Mouse (Mus musculus): ENCODE measurements at regions not wholly inside any gene's neighbourhood (a gene's known extent, or its start where the extent isn't known, plus 50 kb on each side); places are given as distances from the start of the nearest gene placed in this dataset.

DNA sequence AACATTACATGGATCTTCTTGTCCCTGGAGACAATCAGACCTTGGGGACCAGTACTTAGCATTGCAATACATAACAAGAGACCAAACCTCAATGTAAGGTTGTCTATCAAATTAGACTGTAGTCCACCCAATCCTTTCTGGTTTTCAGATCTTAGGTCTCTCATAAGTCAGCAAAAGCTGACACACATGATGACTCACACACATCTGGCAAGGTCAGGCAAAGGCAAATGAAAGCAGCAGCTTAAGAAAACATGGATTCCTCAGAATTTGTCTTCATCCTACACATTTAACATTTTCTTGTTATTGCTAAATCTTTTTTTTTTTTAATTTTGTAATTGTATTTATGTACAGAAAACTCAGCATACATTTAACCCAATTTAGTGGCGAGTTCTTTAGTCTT lies 52.0 kb downstream of the Gm11983 start:
- DNase-seq = no peak

- DNase-seq = no peak
Observed at GRCm38 (mm10) chr11:6782826-6783225, 54.6 kb downstream of the Gm11983 start.

GRCm38 (mm10) chr11:6779752-6780151 lies 57.7 kb downstream of the Gm11983 start:
- no peak for DNase-seq

DNA sequence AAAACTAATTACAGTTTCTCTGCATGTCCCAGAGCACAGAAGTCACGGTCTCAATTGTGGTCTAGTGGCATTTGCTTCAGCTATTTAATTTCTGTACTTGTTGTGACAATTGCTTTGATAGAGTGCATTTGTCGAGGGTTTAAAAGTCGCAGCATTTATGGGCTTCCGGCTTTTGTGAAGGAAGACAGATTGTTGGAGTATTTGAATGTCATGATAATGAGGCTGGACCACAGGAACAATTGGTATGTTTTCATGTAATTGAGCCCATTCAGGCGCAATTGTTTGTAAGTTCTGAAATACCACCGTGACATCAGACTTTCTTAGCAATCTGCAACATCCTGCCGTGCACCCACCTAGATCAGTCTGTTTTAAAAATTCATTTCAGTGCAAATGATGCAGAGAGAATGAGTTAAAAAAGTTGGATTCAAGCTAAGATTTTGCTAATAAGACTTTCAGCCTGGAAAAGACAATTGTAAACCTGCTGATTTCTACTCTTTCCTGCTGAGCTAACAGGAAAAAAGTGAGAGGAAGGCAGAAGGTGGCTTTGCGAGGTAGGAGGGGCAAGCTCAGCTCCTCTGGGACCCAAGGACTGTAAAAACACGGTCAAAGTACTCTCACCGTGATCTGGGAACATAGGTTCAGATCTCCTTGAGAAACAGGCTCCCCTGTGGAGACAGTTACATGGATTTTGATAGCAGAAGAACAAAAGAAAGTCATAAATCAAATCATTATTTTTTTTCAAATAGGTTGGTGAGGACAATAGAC lies 58.7 kb downstream of the Gm11983 start:
- DNase-seq = no peak

GRCm38 (mm10) chr11:6777566-6777965 lies 59.9 kb downstream of the Gm11983 start:
- DNase-seq = no peak

DNA sequence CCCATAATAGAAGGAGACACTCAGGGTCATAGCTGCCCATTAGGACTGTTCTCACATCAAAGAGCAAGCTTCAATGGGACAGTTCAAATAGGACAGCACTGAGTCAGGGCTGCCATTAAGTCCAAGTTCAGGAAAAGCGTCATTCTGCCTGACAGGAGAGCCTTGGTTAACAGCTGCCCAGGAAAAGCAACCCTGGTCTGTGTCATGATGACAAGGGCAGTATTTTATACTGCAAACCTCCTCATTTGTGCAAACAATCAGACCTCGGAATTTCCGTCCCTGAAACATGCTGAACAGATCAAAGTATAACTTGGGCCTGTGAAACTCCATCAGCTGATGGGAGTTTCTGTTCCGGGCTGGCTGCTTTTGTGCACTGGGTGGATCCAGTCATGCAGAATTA lies 62.8 kb downstream of the Gm11983 start:
- DNase-seq = no peak

GRCm38 (mm10) chr11:6773951-6774350 lies 63.5 kb downstream of the Gm11983 start:
- no peak for DNase-seq

GRCm38 (mm10) chr11:6773364-6773763 lies 64.1 kb downstream of the Gm11983 start:
- DNase-seq = no peak

DNA sequence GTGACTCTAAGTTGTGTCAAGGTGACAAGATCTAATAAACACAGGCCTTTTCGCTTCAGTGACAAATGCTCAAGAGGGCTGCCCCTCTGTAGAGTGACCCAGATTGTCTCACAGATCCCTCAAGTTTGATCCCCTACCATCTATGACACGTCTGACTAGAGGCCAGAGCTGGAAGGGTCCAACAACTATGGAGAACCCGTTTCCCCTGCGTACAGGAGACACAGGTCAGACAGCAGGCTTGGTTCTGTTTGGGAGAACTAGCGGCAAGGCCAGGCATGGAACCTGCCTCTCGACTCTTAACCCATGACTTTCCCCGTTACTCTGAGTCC lies 68.1 kb downstream of the Gm11983 start:
- no peak for DNase-seq

DNA sequence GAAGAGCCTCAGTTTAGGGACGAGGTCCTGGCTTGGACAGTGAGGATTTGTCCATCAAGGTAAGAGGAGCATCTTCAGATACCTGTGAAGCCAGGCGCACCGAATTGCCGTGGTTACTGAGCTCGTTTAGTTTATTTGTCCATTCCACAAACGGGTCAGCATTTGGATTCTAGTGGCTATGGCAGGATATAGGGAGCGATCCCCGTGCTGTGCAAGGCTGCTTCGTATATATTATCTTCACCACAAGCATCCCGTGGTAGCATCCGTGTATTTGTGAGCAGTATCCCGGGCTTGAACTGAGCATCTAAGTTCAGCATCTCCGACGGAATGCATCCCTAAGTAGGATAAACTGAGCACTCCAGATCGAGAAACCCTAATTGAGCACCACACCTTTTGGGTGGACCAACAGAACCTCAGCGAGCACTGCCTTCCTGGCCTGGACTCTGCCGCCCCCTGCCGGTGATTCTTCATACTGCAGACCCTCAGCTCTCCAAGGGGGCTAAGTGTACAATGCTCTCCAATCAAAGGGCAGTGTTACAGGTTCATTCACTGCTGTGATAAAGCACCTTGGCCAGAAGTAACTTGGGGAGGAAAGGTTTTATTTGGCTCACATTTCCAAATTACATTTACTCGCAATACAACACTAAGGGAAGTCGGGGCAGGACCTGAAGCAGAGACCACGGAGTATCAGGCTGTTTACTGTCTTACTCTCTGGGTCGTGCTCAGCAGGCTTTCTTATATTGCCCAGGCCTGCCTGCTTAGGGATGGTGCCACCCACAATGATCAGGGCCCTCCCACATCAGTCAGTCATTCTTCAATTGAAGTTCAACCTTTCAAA lies 68.6 kb downstream of the Gm11983 start:
- DNase-seq = peak; percentile 39

DNA sequence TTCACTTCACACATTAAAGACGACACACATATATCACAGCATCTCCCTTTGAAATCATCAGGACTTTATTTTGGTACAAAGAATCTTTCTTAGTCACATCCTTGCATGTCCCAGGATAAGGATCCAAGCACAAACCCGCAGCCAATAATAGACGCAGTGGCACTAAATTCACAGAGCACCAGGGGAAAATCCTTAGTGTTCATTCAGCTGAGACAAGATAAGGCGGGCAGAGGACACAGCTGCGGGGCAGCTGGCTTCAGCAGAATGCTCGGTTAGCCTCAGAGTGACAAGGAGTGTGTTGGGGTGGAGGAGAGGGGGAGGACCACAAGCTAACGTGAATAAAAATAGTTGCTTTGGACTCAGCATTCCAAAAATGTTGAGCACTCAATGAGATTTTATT lies 70.7 kb downstream of the Gm11983 start:
- no peak for DNase-seq

- peak; percentile 35 for DNase-seq
Observed at GRCm38 (mm10) chr11:6765333-6765957, 72.0 kb downstream of the Gm11983 start.

- no peak for DNase-seq
Observed at GRCm38 (mm10) chr11:6764186-6764585, 73.3 kb downstream of the Gm11983 start.

GRCm38 (mm10) chr11:6763001-6763400 lies 74.5 kb downstream of the Gm11983 start:
- DNase-seq = no peak

DNA sequence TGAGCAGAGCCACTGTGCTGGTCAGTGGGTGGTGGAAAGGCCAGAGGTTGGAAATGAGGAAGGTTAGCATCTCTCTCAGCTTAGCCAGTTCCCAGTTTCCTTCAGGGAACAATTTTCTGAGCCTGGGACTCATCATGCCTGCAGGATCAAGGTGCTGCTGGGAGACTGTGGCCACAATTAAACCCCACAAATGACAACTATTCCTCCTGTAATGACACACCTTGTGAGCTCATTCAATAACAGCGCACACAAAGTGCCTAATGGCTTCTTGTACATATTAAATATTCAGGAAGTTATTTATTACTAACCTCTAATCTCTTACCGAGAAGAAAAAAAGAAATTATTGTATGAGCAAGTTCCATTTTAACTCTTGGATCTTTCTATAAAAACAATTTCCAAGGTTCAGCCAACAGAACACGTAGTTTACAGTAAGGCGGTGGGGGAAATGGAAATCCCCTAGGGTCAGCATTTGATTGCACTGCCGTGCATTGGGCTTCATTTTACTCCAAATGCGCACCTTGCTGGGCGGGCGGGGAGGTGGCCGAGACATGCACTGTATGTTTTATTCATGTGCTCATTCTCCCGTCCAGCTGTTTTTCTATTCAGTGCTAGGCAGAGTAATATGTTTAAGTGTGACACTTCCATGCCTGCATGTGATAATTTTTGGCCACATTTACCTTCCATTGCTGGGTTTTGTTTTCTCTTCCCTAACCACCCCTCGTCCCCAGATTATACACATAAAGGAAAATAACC lies 75.4 kb downstream of the Gm11983 start:
- no peak for DNase-seq

DNA sequence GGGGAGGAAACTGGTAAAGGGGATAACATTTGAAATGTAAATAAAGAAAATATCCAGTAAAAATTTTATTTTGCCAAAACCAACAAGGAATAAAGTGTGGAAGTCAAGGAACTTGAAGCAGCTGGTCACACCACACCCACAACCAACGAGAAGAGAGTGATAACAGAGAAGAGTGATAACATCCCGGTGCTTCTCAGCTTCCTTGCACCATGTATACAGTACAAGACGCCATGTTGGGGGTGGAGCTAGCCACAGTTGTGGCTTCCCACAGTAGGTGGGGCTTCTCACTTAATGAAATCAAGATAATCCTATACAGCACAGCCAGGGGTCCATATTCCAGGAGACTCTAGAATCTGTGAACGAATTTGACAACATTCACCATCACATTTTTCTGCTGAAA lies 77.9 kb downstream of the Gm11983 start:
- no peak for DNase-seq

DNA sequence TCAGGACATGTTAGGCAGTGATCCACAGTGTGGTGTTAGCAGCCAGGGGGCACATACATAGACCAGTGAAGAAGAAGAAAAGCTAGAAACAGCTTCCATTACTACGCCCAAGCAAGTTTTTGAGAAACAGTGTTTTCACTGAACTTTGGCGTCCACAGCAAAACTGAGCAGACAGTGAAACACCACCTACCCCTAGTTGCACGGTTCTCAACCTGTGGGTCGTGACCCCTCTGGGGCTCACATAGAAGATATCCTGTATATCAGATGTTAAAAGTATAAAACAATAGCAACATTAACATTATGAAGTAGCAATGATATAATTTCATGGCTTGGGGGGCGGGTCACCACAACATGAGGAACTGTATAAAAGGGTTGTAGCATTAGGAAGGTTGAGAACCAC lies 81.1 kb downstream of the Ramp3 start:
- no peak for DNase-seq

DNA sequence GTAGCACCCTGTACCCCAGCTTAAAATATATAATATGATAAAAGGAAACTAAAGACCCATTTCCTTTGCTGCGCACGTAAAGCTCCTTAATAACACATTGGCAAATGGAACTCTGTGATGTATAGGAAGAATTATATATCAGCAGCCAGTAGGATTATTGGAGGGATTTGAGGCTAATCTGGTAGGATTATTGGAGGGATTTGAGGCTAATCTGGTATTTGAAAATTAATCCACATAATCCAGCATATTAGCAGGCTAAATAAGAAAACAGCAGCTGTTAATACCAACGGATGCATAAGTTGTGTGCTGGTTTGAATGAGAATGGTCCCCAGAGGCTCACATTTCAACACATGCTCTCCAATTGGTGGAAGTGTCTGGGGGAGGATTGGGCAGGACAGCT lies 80.3 kb downstream of the Ramp3 start:
- DNase-seq = no peak

DNA sequence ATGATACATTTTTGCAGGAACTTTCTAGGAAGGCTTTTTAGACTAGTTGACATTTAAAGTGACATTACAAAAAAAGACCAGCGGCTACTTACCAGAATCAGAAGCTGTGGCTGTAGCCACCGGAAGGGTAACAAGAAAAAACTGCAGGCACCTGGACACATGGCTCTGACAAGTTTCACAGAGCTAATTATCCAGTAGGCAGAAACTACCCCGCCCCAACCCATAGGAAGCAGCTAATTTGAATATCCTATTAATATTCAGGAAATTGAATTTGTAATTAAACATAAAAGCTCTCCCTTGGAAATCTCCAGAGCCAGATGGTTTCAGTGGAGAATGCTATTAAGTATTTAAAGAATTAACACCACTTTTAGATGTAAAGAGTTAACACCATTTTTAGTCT lies 79.8 kb downstream of the Ramp3 start:
- no peak for DNase-seq

GRCm38 (mm10) chr11:6734746-6735430 lies 76.6 kb downstream of the Ramp3 start:
- no peak for DNase-seq

GRCm38 (mm10) chr11:6731505-6731904 lies 73.2 kb downstream of the Ramp3 start:
- DNase-seq = no peak
